Mouse (Mus musculus) A20 (cell line): ENCODE measurements around the gene Dhx8.

Source experiments
- DNase-seq: peaks from one replicate; pipeline ENCODE4 v3.0.0-alpha.2; 2011; ENCODE audit warnings: low read depth, low spot score

Dhx8 gene

DNA sequence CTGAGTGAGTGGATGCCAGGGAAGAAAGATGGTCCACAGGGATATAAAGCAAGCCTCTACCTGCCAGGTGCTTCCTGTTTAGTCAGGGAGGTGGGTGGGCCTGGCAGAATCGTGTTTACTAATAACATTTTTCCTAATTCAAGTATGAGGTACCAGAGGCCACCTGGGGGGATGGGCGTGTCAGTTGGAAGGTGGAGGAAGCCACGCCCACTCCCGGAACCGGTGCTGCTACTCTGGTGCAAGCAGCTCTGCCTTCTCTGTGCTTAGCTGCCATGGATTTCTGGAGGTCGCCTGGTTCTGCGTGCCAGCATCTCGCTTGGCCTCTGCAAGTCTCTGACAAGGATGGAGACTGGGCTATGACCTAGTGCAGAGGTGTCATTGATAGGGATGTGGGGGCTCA lies 65.4 kb downstream of the Dhx8 start:
- no peak for DNase-seq

DNA sequence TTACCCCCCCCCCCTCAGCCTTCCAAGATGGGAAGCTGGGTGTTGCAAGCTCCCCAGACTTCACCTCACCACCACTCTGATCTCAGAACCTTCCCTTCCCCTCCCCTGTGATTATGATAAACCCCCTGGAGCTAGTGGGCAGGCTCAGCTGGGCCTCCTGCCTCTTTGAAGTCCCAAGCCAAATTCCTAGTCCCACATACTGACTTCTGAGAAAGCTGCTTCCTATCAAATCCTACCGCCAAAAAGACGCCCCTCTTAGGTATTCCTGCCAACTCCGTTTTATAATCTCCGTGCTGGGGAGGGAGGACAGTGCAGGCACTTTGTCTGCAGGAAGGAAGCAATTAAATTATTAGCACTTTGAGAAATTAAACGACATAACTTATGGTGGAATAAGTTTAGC lies 68.7 kb downstream of the Dhx8 start:
- no peak for DNase-seq

DNA sequence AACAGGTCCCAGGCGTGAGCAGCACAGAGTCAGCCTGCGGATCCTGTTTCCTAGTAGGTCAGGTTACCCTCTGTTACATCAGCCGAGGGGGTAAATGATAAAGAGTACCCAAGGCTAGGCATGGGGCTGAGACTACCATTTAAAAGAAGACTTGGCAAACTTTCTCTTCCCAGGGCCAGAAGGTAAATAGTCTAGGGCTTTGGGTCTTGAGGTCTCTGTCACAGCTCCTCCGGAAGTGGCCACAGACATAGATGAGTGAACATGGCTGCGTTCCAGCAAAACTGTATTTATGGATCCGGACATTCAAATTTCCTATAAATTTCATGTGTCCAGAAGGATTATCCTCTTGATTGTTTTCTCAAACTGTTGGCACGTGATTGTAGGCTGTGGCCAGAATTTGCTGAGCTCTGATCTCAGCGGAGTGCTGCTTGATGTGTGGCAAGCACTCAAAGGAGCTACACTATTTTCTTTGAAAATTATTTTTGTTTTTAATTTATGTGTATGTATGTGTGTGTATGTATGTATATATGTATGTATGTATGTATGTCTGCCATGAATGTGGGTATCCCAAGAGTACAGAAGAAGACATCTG lies 72.5 kb downstream of the Dhx8 start:
- DNase-seq: no peak

DNA sequence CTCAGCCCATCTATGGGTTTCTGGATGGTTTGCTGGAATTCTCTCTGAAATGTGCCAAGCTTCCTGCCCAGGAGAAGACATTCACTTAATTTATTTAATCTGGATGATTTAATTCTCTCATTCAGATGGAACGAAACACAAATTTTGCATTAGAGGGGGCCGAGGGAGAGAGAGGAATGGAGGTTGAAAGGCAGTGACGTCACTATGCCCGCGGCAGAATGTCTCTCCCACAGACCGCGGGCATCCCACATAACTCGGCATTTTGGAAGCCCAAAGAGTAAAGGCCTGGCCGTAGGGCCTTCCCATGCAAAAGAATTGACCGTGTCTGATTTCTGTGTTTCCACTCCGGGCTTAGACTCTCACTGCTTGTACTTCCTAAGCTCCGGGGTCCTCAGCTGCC lies 74.0 kb downstream of the Dhx8 start:
- DNase-seq: no peak

DNA sequence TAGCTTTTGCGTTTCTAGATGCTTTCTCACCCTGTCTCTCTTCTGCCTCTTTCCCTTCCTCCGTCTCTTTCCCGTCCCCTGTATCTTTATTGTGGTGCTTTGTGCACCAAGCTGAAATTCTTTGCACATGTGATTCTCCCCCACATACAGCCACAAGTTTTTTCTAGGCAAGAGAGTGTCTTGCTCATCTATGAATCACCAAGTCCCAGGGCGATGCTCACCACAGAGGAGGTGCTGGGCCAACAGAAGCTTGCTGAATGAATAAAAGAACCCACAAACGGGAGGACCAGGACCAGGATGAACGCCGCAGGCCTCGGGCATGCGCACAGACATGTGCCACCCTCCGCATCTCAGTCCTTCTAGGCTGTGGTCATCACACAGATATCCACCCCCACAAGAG lies 74.5 kb downstream of the Dhx8 start:
- DNase-seq: no peak

DNA sequence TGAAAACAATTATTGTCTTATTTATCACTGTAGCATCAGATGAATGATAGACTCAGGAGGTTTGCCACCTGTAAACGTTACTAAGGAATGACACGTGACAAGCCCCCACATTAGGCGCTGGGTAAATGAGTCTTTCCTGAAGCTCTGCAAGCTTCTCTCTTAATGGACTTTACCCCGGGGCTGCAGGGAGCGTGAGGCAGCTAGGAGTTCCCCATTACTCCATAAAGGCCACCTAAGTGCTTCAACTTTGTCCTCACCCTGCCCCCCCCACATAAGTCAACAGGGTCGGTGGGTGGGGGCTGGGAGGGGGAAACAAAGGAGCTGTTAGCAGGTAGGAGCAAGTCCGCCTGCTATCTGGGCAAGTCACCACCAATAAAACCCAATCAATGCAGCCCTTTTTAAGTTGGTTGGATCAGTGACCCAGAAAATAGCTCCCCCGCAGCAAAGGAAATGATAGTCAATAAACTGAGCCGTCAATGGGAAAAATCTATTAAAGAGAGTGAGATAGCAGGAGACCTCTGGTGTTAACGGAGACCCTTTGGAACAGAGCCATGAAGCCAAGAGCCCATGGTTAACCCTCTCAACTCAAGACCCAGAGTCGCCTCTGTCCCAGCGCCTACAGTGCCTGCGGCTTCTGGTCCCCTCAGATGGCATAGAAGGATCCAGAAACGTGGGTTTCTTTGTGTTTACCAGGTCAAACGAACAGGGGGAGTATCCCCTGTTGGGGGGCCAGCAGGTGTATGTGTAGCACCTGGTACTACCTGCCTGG lies 76.5 kb downstream of the Dhx8 start:
- DNase-seq: no peak

DNA sequence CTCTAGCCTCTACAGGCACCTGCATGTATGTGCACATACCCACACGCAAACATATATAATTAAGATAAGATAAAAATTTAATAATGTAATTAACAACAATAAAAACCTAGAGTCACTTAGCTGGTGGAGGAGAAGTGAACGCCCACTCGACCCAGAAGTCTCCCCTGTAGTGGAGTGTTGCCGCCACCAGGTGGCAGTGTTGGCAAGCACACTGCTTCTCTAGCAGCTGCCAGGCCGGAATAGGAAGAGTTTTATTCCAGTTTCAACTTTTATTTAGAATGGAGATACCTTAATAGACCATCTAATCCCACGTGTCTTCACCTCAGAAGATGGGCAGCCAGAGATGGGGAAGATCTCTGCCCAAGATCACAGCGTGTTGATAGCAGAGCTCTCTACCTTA lies 80.5 kb downstream of the Dhx8 start:
- DNase-seq: peak; percentile 65

DNA sequence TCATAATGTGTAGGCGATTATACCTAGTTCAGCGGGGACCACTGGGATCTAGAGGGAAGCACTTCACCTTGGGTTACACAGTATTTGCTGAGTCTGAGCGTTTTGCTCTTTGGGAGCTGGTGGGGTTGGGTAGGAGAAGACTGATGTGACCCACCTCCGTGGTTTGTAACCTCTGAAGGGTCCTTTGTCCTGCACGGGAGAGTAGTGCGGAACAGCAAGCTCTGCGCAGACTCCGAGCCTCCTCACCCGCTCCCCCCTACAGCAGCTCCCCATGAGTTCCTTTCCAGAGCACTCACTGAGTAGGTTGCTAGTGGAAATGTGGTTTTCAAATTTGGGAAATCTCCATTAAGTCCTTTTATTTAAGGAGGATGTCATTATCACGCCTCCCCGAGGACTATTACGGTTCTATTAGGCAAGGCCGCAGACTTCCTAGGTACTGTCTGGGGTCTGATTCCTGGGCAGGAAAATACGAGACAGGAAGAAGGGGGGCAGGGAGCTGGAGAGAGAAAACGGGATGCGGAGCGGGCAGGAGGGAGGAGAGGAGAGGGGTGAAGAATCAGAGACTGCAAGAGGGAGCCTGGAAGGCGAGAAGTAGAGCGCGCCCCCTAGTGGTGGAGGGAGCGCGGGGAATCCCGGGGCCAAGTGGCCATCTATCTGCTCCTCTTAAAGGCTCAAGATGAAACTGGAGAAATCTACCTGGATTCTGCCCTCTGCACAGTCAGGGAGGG lies 81.8 kb downstream of the Dhx8 start:
- DNase-seq: peak; percentile 63

DNA sequence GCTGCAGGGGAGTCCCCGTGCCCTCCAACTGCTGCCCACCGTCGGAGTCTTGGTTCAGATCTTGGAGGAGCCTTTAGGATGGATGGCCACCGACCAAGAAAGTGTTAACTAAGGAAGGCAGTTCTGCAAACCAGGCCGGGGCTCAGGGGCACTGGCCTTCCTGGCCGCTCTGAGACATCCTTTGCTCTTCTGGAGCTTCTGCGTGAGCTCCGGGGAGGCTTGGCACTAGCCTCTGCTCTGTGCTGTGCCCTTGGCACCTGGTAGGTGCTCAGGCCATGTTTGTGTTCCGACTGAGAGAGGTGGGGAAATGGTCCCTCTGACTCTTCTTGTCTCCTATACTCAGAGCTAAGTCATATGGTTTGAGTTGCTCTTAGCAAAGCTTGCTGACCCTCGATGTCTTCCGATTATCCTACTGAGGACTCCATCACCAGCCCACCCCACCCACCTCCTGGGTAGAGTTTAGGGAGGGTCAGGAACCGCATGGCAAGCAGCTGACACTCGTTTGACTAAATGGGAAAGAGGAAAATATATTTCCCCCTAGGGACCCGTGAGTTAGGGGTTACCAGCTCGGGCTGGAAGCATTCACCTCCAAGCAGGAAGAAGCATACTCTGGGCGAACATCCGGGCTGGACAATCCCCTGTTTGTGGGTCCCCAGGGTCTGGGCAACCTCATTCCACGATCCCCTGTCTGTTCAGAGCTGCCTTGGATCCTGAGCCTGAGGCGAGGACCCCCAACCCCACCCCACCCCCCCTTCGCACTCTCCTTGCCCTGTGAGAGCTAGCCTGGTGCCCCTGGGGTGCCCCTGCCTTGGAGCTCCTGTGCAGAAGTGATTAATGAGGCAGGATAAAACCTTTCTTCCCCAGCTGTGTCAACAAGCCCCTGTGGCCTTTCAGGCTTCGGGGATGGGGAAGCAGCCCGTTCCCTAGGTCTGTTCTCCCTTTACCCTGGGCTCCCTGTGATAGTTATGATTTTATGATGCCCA lies 82.7 kb downstream of the Dhx8 start:
- DNase-seq: no peak
